Mouse (Mus musculus) kidney, adult 9 months (tissue): ENCODE data around the gene Svs1.

Source experiments
- DNase-seq: peaks from one replicate; pipeline ENCODE4 v3.0.0; 2022

The Svs1 gene

GRCm38 (mm10) chr6:49013023-49013422 lies 26.4 kb downstream of the Svs1 start:
- no peak for DNase-seq

- no peak for DNase-seq
Observed at GRCm38 (mm10) chr6:49013458-49013857, 26.8 kb downstream of the Svs1 start.

GRCm38 (mm10) chr6:49017150-49017549 lies 30.5 kb downstream of the Svs1 start:
- no peak for DNase-seq

- no peak for DNase-seq
Observed at GRCm38 (mm10) chr6:49019341-49019740, 32.7 kb downstream of the Svs1 start.

- DNase-seq, result no peak
Observed at GRCm38 (mm10) chr6:49021141-49022012, 34.7 kb downstream of the Svs1 start.

GRCm38 (mm10) chr6:49022384-49022783 lies 35.7 kb downstream of the Svs1 start:
- no peak for DNase-seq

- no peak for DNase-seq
Observed at GRCm38 (mm10) chr6:49023315-49023714, 36.7 kb downstream of the Svs1 start.

GRCm38 (mm10) chr6:49025290-49025689 lies 38.6 kb downstream of the Svs1 start:
- DNase-seq, result no peak

GRCm38 (mm10) chr6:49026496-49026895 lies 39.8 kb downstream of the Svs1 start:
- no peak for DNase-seq

GRCm38 (mm10) chr6:49028019-49028418 lies 41.4 kb downstream of the Svs1 start:
- DNase-seq, result no peak

- DNase-seq, result no peak
Observed at GRCm38 (mm10) chr6:49028708-49029107, 42.0 kb downstream of the Svs1 start.

GRCm38 (mm10) chr6:49031230-49031629 lies 44.6 kb downstream of the Svs1 start:
- no peak for DNase-seq

- DNase-seq, result no peak
Observed at GRCm38 (mm10) chr6:49032783-49033182, 46.1 kb downstream of the Svs1 start.

GRCm38 (mm10) chr6:49036275-49037267 lies 49.9 kb downstream of the Svs1 start, which contains the start of gene Gpnmb:
Gpnmb (plus strand) TSS chr6:49036546.
- no peak for DNase-seq

- DNase-seq, result no peak
Observed at GRCm38 (mm10) chr6:49037268-49037662, 50.6 kb downstream of the Svs1 start.

GRCm38 (mm10) chr6:49039470-49040180 lies 53.0 kb downstream of the Svs1 start:
- peak; percentile 49 for DNase-seq
